Mouse (Mus musculus): Measurements from ENCODE around the gene Iqcf3. TPM values are rescaled to one million over a fixed set of nuclear protein-coding genes. Genes with fewer than 3 reads are reported as not detected.

Gene Iqcf3
- total RNA-seq (2023) = not detected

GRCm38 (mm10) chr9:106561531-106561930, at the start of gene Iqcf3:
Gene Iqcf3 (minus strand): TSS chr9:106561631.

DNA sequence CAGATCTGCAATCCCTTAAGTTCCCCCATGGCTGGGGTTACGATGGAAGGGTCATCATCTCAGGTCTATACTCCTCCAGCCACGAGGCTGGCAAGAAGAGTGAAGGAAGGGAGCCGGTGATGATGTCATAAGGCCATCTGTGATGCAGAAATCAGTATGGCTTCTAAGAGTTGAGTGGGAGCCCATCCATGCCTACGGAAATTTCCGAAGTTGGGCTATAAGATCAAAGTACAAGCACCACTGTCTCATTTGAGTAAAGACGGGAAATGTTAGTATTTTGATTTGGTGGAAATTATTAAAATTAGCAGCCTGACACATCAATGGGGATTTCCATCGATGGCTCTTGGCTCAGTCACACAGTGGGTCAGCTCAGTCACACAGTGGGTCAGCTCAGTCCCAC, 9.5 kb upstream of the Iqcf3 start, which contains the start of gene Iqcf4:
TSS of gene Iqcf4 (minus strand) at position 101 of the 400 bp plus-strand sequence.

DNA sequence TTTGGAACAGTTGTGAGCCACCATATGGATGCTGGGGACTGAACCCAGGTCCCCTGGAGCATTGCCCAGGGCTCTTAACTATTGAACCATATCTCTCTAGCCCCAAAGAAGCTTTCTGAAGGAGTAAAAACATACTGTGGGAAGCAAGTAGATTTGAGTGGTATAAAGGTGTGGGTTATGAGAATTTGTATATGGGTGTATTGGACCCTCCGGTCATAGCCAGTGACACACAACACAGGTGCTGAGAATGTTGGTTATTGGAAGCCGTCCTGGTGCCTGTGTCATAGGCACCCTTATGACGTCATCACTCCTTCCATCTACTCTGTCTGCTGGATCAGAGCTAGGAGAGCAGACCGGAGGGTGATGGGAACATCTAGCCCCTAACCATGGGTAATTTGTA, 47.2 kb downstream of the Iqcf3 start, which contains the start of gene Iqcf5:
TSS of gene Iqcf5 (plus strand) at position 301 of the 400 bp plus-strand sequence.

DNA sequence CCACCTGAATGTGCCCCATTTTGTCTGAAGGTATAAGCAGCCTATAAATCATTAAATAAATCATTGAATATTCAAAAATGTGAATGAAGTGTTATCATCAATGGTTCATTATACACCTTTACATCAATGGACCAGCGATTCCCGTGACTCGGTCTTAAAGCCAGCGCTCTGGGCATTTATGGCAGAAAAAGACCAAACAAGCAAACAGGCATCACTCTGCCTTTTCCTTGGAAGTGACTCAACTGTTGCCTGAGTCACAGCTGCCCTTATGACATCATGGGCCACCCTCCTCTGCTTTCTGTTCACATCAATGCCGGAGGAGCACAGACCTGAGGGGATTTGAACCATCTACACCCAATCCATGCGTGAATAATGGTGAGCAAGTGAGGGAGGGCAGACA, 61.8 kb downstream of the Iqcf3 start, which contains the start of gene Iqcf1:
TSS of gene Iqcf1 (plus strand) at position 301 of the 400 bp plus-strand sequence.

GRCm38 (mm10) chr9:106476924-106477484, 84.4 kb downstream of the Iqcf3 start, which contains the start of gene Parp3:
Gene Parp3 (minus strand): TSS chr9:106476949.

GRCm38 (mm10) chr9:106475663-106476001, 85.8 kb downstream of the Iqcf3 start, which contains the start of gene Rrp9:
Gene Rrp9 (plus strand): TSS chr9:106475963.

DNA sequence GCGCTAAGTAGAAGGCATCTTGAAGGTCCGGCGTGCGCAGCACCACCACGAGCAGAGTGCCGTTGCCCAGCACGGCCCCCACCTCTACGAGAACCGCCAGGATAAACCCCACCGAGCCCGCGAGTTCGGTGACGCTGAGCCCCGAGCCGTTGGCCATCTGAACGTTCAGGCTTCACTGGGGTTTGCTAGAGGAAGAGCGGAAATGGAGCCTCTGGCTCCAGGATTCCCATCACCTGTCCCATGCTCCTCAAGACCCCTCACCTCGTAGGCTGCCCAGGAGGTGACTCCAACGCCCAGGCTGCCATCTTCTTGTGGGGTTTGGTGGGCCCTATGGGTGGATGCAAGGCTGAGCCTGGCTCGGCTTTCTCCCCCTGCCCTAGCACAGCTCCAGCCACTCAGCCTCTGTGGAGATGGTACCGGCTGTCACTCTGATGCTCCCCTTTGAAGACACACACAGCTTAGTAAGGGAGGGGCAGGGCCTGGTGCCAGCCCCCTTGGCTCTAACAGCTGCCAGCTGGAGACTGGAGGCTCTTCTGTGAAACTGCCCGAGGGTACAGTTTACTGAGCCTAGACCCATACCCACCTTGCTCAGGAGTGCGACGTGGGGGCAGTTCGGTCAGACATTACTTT, 95.7 kb downstream of the Iqcf3 start, which contains the start of gene Gpr62:
TSS of gene Gpr62 (minus strand) at position 368 of the 630 bp plus-strand sequence.

GRCm38 (mm10) chr9:106453271-106454070, 108.0 kb downstream of the Iqcf3 start, which contains the start of gene Pcbp4:
Gene Pcbp4 (plus strand): TSS chr9:106453291.

Other genes with a start within 250 kb of the Iqcf3 start
- gene Dusp7, start 193.0 kb downstream of the Iqcf3 start, total RNA-seq (2023) = 28.0 TPM
- gene Rpl29, start 132.2 kb downstream of the Iqcf3 start, total RNA-seq (2023) = 867 TPM
- gene Acy1, start 123.3 kb downstream of the Iqcf3 start, total RNA-seq (2023) = 12.5 TPM
- 2.5 TPM for gene Abhd14b, start 114.2 kb downstream of the Iqcf3 start, total RNA-seq (2023)
- 12.2 TPM for gene Abhd14a, start 114.0 kb downstream of the Iqcf3 start, total RNA-seq (2023)
- gene Pcbp4, start 108.3 kb downstream of the Iqcf3 start, total RNA-seq (2023) = 5.0 TPM
- gene Gpr62, start 95.7 kb downstream of the Iqcf3 start, total RNA-seq (2023) = not detected
- 86.5 TPM for gene Rrp9, start 85.7 kb downstream of the Iqcf3 start, total RNA-seq (2023)
- gene Parp3, start 84.7 kb downstream of the Iqcf3 start, total RNA-seq (2023) = 35.9 TPM
- gene Iqcf1, start 61.7 kb downstream of the Iqcf3 start, total RNA-seq (2023) = not detected
- gene Iqcf5, start 47.1 kb downstream of the Iqcf3 start, total RNA-seq (2023) = not detected
- gene Iqcf4, start 9.4 kb upstream of the Iqcf3 start, total RNA-seq (2023) = not detected
- not detected for gene Iqcf6, start 65.0 kb upstream of the Iqcf3 start, total RNA-seq (2023)
- gene Grm2, start 94.5 kb upstream of the Iqcf3 start, total RNA-seq (2023) = not detected
- 59.8 TPM for gene Tex264, start 124.3 kb upstream of the Iqcf3 start, total RNA-seq (2023)
- gene Rad54l2, start 227.6 kb upstream of the Iqcf3 start, total RNA-seq (2023) = 36.6 TPM